Mouse (Mus musculus) stomach, embryonic 14.5 days (tissue): ENCODE data around the gene Slc24a3. TPM values are rescaled to one million over a fixed set of nuclear protein-coding genes. Genes with fewer than 3 reads are reported as not detected.

Experiments used
- ATAC-seq: fragments of 200-750 bp; cut with Nextera tagmentation; 2 replicates; pipeline ENCODE4 v1.8.0; 2017; ENCODE audit warnings: low read depth, moderate TSS enrichment; ENCODE audit not compliant: insufficient number of reproducible peaks, insufficient read depth, low FRiP score
- H3K27ac ChIP-seq: fragments of 300-500 bp; sonication (generic); 2 replicates; pipeline ENCODE4 v1.5.1; 2014; ENCODE audit warnings: mild to moderate bottlenecking, low read length, moderate library complexity, mixed read lengths
- H3K27me3 ChIP-seq: fragments of 300-500 bp; sonication (generic); 2 replicates; pipeline ENCODE4 v1.6.1; 2014; ENCODE audit warnings: low read length, control low read depth, mixed read lengths; ENCODE audit not compliant: control insufficient read depth, insufficient read depth
- H3K36me3 ChIP-seq: fragments of 300-500 bp; sonication (generic); 2 replicates; pipeline ENCODE4 v1.6.1; 2014; ENCODE audit warnings: mild to moderate bottlenecking, control low read depth, low read length, moderate library complexity, mixed read lengths; ENCODE audit not compliant: control insufficient read depth, insufficient read depth
- H3K4me1 ChIP-seq: fragments of 300-500 bp; sonication (generic); 2 replicates; pipeline ENCODE4 v1.6.1; 2014; ENCODE audit warnings: low read length, control low read depth, mixed read lengths; ENCODE audit not compliant: control insufficient read depth, insufficient read depth
- H3K4me2 ChIP-seq: fragments of 300-500 bp; sonication (generic); replicated peaks from 2 replicates; pipeline ENCODE4 v1.6.1; 2014; ENCODE audit warnings: low read depth, low read length, control low read depth
- H3K4me3 ChIP-seq: fragments of 300-500 bp; sonication (generic); 2 replicates; pipeline ENCODE4 v1.5.1; 2014; ENCODE audit warnings: low read depth, low read length, control low read depth
- H3K9ac ChIP-seq: fragments of 300-500 bp; sonication (generic); replicated peaks from 2 replicates; pipeline ENCODE4 v1.6.1; 2014; ENCODE audit warnings: low read depth, mild to moderate bottlenecking, control low read depth, low read length, moderate library complexity, mixed read lengths
- H3K9me3 ChIP-seq: fragments of 300-500 bp; sonication (generic); 2 replicates; pipeline ENCODE4 v1.6.1; 2016; ENCODE audit warnings: low read depth, low read length, control low read depth; ENCODE audit not compliant: control insufficient read depth
- WGBS: fragments of 180-500 bp; shearing (Covaris S2); extraction: QIAGEN DNeasy Blood & Tissue Kit; methylation state at CpG from one replicate; pipeline ENCODE4 v1.1.7; 2014; 5-methylcytosine and 5-hydroxymethylcytosine counted together
- polyA plus RNA-seq: library from polyadenylated mRNA; unstranded; fragments of >200 nt; fragmentation: Nextera tagmentation; extraction: Ambion mirVana; gene quantifications from 2 replicates; pipeline ENCODE4 v1.2.1, GENCODE M21; 2014

Gene Slc24a3
- polyA plus RNA-seq, 1 experiment from 2014 or later, result 5.1 TPM

- WGBS, result 78% methylated on average over 2 of the region's 2 CpGs
- H3K27me3 ChIP-seq, result no peaks in the 10 kb centered on the region
- H3K4me1 ChIP-seq, result 0 out of 2 replicates have a peak, but pooled peaks cover 24% of the 10 kb centered on the region
- no peak overlapping the region for H3K27ac ChIP-seq
- H3K36me3 ChIP-seq, result no peaks in the 10 kb centered on the region
- no peaks in the 10 kb centered on the region for H3K9me3 ChIP-seq
- no peak for ATAC-seq
- no peak overlapping the region for H3K9ac ChIP-seq
- H3K4me2 ChIP-seq, result peak overlapping the region; percentile 88; the same call in 1 of the 2 replicates
- H3K4me3 ChIP-seq, result 0 out of 2 replicates have a peak overlapping the region, but pooled peaks have one; percentile 5
Measured at GRCm38 (mm10) chr2:145676936-145677335, 509.4 kb downstream of the Slc24a3 start.

GRCm38 (mm10) chr2:145680141-145680540 lies 512.6 kb downstream of the Slc24a3 start:
- Histone ChIP-seq H3K9ac (no peak overlapping the region), H3K4me1 (peaks cover 40% of the 10 kb centered on the region), H3K27me3 (no peaks in the 10 kb centered on the region), H3K4me2 (no peak overlapping the region), H3K9me3 (no peaks in the 10 kb centered on the region), H3K4me3 (no peak overlapping the region), H3K27ac (peak overlapping the region; percentile 71; the same call in 1 of the 2 replicates), H3K36me3 (no peaks in the 10 kb centered on the region)
- ATAC-seq, result no peak
- WGBS, result 41% methylated on average over 2 of the region's 2 CpGs

- peak overlapping the region; percentile 71; the same call in 1 of the 2 replicates for H3K27ac ChIP-seq
- WGBS, result 69% methylated on average over 9 of the region's 9 CpGs
- H3K9ac ChIP-seq, result no peak overlapping the region
- no peak overlapping the region for H3K4me2 ChIP-seq
- H3K4me1 ChIP-seq, result peaks cover 40% of the 10 kb centered on the region
- no peaks in the 10 kb centered on the region for H3K27me3 ChIP-seq
- H3K4me3 ChIP-seq, result no peak overlapping the region
- no peak for ATAC-seq
- H3K9me3 ChIP-seq, result no peaks in the 10 kb centered on the region
- no peaks in the 10 kb centered on the region for H3K36me3 ChIP-seq
Measured at GRCm38 (mm10) chr2:145680762-145681161, 513.2 kb downstream of the Slc24a3 start.

- Histone ChIP-seq H3K27ac (peak overlapping the region; percentile 22; the same call in 1 of the 2 replicates), H3K36me3 (no peaks in the 10 kb centered on the region), H3K9me3 (no peaks in the 10 kb centered on the region), H3K4me3 (no peak overlapping the region), H3K27me3 (no peaks in the 10 kb centered on the region), H3K9ac (no peak overlapping the region), H3K4me2 (no peak overlapping the region), H3K4me1 (peaks cover 33% of the 10 kb centered on the region)
- WGBS, result 53% methylated on average over 4 of the region's 4 CpGs
- no peak for ATAC-seq
Measured at GRCm38 (mm10) chr2:145681626-145682025, 514.1 kb downstream of the Slc24a3 start.

- Histone ChIP-seq H3K4me1 (peaks cover 28% of the 10 kb centered on the region), H3K9me3 (no peaks in the 10 kb centered on the region), H3K27me3 (no peaks in the 10 kb centered on the region), H3K4me2 (no peak overlapping the region), H3K27ac (no peak overlapping the region; the same call in 1 of the 2 replicates), H3K9ac (no peak overlapping the region), H3K4me3 (no peak overlapping the region), H3K36me3 (no peaks in the 10 kb centered on the region)
- no peak for ATAC-seq
- 28% methylated on average over 3 of the region's 3 CpGs for WGBS
Measured at GRCm38 (mm10) chr2:145682924-145683323, 515.4 kb downstream of the Slc24a3 start.

- Histone ChIP-seq H3K4me3 (no peak overlapping the region), H3K4me2 (no peak overlapping the region), H3K4me1 (peaks cover 28% of the 10 kb centered on the region), H3K9ac (no peak overlapping the region), H3K27ac (peak overlapping the region; percentile 30; the same call in 1 of the 2 replicates), H3K9me3 (no peaks in the 10 kb centered on the region), H3K36me3 (no peaks in the 10 kb centered on the region), H3K27me3 (no peaks in the 10 kb centered on the region)
- peak; percentile 33; the same call in 1 of the 2 replicates for ATAC-seq
- 57% methylated on average over 3 of the region's 3 CpGs for WGBS
Measured at GRCm38 (mm10) chr2:145683536-145683935, 516.0 kb downstream of the Slc24a3 start.

- H3K9me3 ChIP-seq, result no peaks in the 10 kb centered on the region
- H3K4me2 ChIP-seq, result no peak overlapping the region
- 73% methylated on average over 1 of the region's 1 CpGs for WGBS
- no peak for ATAC-seq
- H3K9ac ChIP-seq, result no peak overlapping the region
- H3K27me3 ChIP-seq, result no peaks in the 10 kb centered on the region
- H3K4me3 ChIP-seq, result no peak overlapping the region
- peak overlapping the region; percentile 39; the same call in 1 of the 2 replicates for H3K27ac ChIP-seq
- H3K36me3 ChIP-seq, result no peaks in the 10 kb centered on the region
- H3K4me1 ChIP-seq, result peaks cover 28% of the 10 kb centered on the region
Measured at GRCm38 (mm10) chr2:145684151-145684550, 516.6 kb downstream of the Slc24a3 start.

- H3K9me3 ChIP-seq, result no peaks in the 10 kb centered on the region
- H3K9ac ChIP-seq, result no peak overlapping the region
- no peak for ATAC-seq
Measured at GRCm38 (mm10) chr2:145684891-145685290, 517.3 kb downstream of the Slc24a3 start.

GRCm38 (mm10) chr2:145686017-145686416 lies 518.5 kb downstream of the Slc24a3 start:
- peaks cover 23% of the 10 kb centered on the region for H3K4me1 ChIP-seq
- H3K9ac ChIP-seq, result no peak overlapping the region
- no peaks in the 10 kb centered on the region for H3K9me3 ChIP-seq
- no peaks in the 10 kb centered on the region for H3K27me3 ChIP-seq
- 87% methylated on average over 4 of the region's 4 CpGs for WGBS
- no peak overlapping the region for H3K4me2 ChIP-seq
- ATAC-seq, result no peak
- no peak overlapping the region for H3K27ac ChIP-seq
- no peak overlapping the region for H3K4me3 ChIP-seq
- no peaks in the 10 kb centered on the region for H3K36me3 ChIP-seq

More at GRCm38 (mm10) chr2:145684891-145685290, 517.3 kb downstream of the Slc24a3 start:
- Histone ChIP-seq H3K4me1 (peaks cover 26% of the 10 kb centered on the region), H3K4me3 (no peak overlapping the region), H3K36me3 (no peaks in the 10 kb centered on the region), H3K4me2 (no peak overlapping the region), H3K27ac (no peak overlapping the region), H3K27me3 (no peaks in the 10 kb centered on the region)
- WGBS, result 73% methylated on average over 8 of the region's 8 CpGs
